Mouse (Mus musculus) heart, adult 8-10 months (tissue): Measurements from ENCODE around the gene Polr2h. TPM values are rescaled to one million over a fixed set of nuclear protein-coding genes. Genes with fewer than 3 reads are reported as not detected.

ENCODE experiments used
- total RNA-seq, 4 experiments: library from RNA; stranded (reverse); gene quantifications; 2 replicates each; pipeline ENCODE4 v1.2.4; 2022

The Polr2h gene
- total RNA-seq, 4 experiments from 2014 or later = 7.8 to 11.2 (median 9.1) TPM

Other genes starting within 250 kb of the Polr2h start
- 10 to 100 TPM; 50.5 to 59.7 (median 55.2) TPM for gene Eif2b5, start 218.8 kb upstream of the Polr2h start, total RNA-seq
- 10 to 100 TPM; 45.9 to 51.0 (median 48.2) TPM for gene Dvl3, start 200.7 kb upstream of the Polr2h start, total RNA-seq
- gene Ap2m1, start 182.2 kb upstream of the Polr2h start, total RNA-seq = 100 to 1,000 TPM; 186 to 215 (median 203) TPM
- gene Abcf3, start 169.1 kb upstream of the Polr2h start, total RNA-seq = 10 to 100 TPM; 62.4 to 85.5 (median 78.0) TPM
- gene Vwa5b2, start 128.2 kb upstream of the Polr2h start, total RNA-seq = under 1 TPM in 3 of 4 experiments, not detected in 1; 0.49 to 0.71 (median 0.69) TPM
- 1 to 10 TPM; 5.9 to 8.2 (median 7.6) TPM for gene Eef1akmt4, start 106.1 kb upstream of the Polr2h start, total RNA-seq
- not detected for gene Gm49333, start 106.1 kb upstream of the Polr2h start, total RNA-seq
- gene Alg3, start 105.9 kb upstream of the Polr2h start, total RNA-seq = 10 to 100 TPM in 1 of 4 experiments, 1 to 10 TPM in 3; 7.3 to 11.2 (median 8.9) TPM
- 1 to 10 TPM in 3 of 4 experiments, under 1 TPM in 1; 0.79 to 1.7 (median 1.3) TPM for gene Camk2n2, start 96.4 kb upstream of the Polr2h start, total RNA-seq
- gene Ece2, start 87.8 kb upstream of the Polr2h start, total RNA-seq = under 1 TPM; 0.63 to 0.90 (median 0.73) TPM
- 100 to 1,000 TPM; 198 to 209 (median 203) TPM for gene Psmd2, start 66.0 kb upstream of the Polr2h start, total RNA-seq
- 100 to 1,000 TPM; 388 to 519 (median 472) TPM for gene Eif4g1, start 49.4 kb upstream of the Polr2h start, total RNA-seq
- 10 to 100 TPM; 26.2 to 47.4 (median 33.0) TPM for gene Fam131a, start 24.4 kb upstream of the Polr2h start, total RNA-seq
- gene Clcn2, start 81 bp downstream of the Polr2h start, total RNA-seq = 1 to 10 TPM; 1.5 to 3.3 (median 2.1) TPM
- 1 to 10 TPM; 1.4 to 3.3 (median 2.9) TPM for gene Chrd, start 15.5 kb downstream of the Polr2h start, total RNA-seq
- gene Thpo, start 16.8 kb downstream of the Polr2h start, total RNA-seq = under 1 TPM in 3 of 4 experiments, not detected in 1; 0.27 to 0.31 (median 0.28) TPM